Mouse (Mus musculus): Measurements from ENCODE around the gene Socs1. TPM values are rescaled to one million over a fixed set of nuclear protein-coding genes. Genes with fewer than 3 reads are reported as not detected.

Socs1 gene
- polyA plus RNA-seq (2015; fragmentation: Nextera tagmentation; extraction: Ambion mirVana): 3.8 and 4.0 TPM in 2 replicates

DNA sequence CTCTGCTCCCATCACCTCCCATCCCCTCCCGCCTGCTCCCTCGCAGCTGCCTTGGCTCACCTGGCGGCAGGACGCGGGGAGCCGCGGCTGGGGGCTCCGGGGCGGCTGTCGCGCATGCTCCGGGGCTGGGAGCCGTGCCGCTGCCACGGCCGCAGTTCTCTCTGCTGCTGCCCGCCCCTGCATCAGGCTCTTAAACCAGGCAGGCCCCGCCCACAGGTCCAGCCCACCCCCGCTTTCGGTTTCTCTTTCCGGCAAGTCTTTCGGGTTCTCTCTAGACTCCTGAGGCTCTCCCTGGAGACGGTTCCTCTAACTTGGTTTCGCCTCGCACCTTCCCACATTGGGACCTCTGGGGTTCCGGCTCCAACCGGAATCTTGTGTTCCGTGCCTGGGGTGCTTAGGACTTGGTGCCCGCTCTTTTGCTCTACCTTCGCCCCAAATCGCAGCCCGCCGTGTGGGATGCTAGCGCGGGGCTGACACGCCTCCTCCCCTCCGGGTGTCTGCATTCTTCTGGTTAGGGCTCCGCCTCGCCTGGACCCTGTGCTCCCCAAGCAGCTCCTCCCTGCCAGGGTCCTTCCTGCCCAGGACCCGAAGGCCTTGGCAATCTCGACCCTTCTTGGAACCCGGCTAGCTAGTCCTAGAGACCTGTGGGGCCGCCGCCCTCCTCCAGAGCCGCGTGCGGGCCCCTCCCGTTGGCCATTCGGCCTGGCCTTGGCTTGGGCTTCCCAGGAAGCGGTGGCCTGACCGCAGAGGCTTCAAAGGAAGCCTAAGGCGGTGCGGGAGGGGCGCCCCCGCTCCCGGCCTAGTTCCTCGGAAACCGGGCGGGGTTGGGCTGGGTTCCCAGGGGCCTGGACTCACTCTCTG is at the start of gene Socs1:
TSS of gene Socs1 (minus strand) at position 166 of the 861 bp plus-strand sequence.
- peak; percentile 85 for ATAC-seq
- Histone ChIP-seq H3K27me3 (replicated peaks; ENCODE audit: control insufficient read depth, insufficient read depth, low read length) (no peaks in the 10 kb centered on the region), H3K4me2 (replicated peaks; ENCODE audit: low read depth) (peak within 1 kb of the TSS; percentile 100), H3K9me3 (ENCODE audit: control insufficient read depth) (no peaks in the 10 kb centered on the region), H3K4me1 (replicated peaks; ENCODE audit: control insufficient read depth, insufficient read depth, low read length) (0 out of 2 replicates have a peak, but pooled peaks cover 8% of the 10 kb centered on the region), H3K36me3 (ENCODE audit: control insufficient read depth, insufficient read depth) (no peaks in the 10 kb centered on the region), H3K9ac (ENCODE audit: low read depth, low read length) (peak within 1 kb of the TSS; percentile 77), H3K27ac (ENCODE audit: low read depth, low read length) (peak within 1 kb of the TSS; percentile 97), H3K4me3 (ENCODE audit: low read depth, low read length) (peak within 1 kb of the TSS; percentile 81)
- WGBS: under 1% methylated on average over 59 of the region's 59 CpGs
- TF ChIP-seq CTCF (IDR thresholded peaks at IDR 0.05; ENCODE audit: low read depth): no peak

DNA sequence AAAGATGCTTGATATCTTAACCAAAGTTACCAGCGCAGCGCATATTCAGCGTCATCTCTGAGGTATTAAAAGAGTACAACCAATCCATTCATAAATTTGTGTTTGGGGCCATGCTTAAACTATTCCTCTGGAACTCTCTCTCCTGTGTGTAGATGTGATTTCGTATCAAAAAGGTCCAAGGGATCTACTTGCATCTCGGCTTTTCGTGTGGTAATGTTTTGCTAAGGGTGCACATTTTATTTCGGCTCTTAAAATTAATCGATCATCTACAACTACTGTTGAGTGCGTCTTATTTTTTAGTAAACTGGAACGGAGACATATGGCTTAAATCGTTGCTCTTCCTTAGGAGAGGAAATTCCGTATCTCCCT is 49.2 kb upstream of the Socs1 start:
- H3K9ac ChIP-seq (ENCODE audit: low read depth, low read length): no peak overlapping the region
- 0 out of 2 replicates have a peak, but pooled peaks cover 7% of the 10 kb centered on the region for H3K4me1 ChIP-seq (replicated peaks; ENCODE audit: control insufficient read depth, insufficient read depth, low read length)
- H3K4me2 ChIP-seq (replicated peaks; ENCODE audit: low read depth): peak overlapping the region; percentile 98
- no peak overlapping the region for H3K27ac ChIP-seq (ENCODE audit: low read depth, low read length)
- no peaks in the 10 kb centered on the region for H3K9me3 ChIP-seq (ENCODE audit: control insufficient read depth)
- TF ChIP-seq CTCF (IDR thresholded peaks at IDR 0.05; ENCODE audit: low read depth): no peak
- ATAC-seq: no peak
- no peaks in the 10 kb centered on the region for H3K27me3 ChIP-seq (replicated peaks; ENCODE audit: control insufficient read depth, insufficient read depth, low read length)
- no peaks in the 10 kb centered on the region for H3K36me3 ChIP-seq (ENCODE audit: control insufficient read depth, insufficient read depth)
- H3K4me3 ChIP-seq (ENCODE audit: low read depth, low read length): peak overlapping the region; percentile 76
- WGBS: 4% methylated on average over 12 of the region's 12 CpGs

DNA sequence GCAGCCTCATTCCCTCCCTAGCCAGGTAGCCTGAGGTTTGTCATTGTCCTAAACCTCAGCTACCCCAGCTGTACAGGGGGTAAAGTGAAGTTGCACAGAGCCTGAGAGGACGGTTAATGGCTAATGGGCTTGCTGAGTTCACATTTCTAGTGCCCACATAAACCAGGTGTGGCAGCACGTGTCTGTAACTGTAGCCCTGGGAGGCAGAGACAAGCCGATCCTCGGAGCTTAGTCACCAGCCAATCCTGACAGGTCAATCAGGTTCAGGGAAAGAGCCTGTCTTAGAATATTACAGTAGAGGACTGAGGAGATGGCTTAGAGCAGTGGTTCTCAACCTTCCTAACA is 43.1 kb upstream of the Socs1 start:
- no peak overlapping the region for H3K27ac ChIP-seq (ENCODE audit: low read depth, low read length)
- no peak overlapping the region for H3K4me3 ChIP-seq (ENCODE audit: low read depth, low read length)
- ATAC-seq: peak; percentile 69
- H3K9me3 ChIP-seq (ENCODE audit: control insufficient read depth): no peaks in the 10 kb centered on the region
- H3K4me2 ChIP-seq (replicated peaks; ENCODE audit: low read depth): no peak overlapping the region
- H3K9ac ChIP-seq (ENCODE audit: low read depth, low read length): no peak overlapping the region
- H3K36me3 ChIP-seq (ENCODE audit: control insufficient read depth, insufficient read depth): no peaks in the 10 kb centered on the region
- TF ChIP-seq CTCF (IDR thresholded peaks at IDR 0.05; ENCODE audit: low read depth): no peak
- 0 out of 2 replicates have a peak, but pooled peaks cover 4% of the 10 kb centered on the region for H3K4me1 ChIP-seq (replicated peaks; ENCODE audit: control insufficient read depth, insufficient read depth, low read length)
- H3K27me3 ChIP-seq (replicated peaks; ENCODE audit: control insufficient read depth, insufficient read depth, low read length): no peaks in the 10 kb centered on the region
- 52% methylated on average over 4 of the region's 4 CpGs for WGBS

DNA sequence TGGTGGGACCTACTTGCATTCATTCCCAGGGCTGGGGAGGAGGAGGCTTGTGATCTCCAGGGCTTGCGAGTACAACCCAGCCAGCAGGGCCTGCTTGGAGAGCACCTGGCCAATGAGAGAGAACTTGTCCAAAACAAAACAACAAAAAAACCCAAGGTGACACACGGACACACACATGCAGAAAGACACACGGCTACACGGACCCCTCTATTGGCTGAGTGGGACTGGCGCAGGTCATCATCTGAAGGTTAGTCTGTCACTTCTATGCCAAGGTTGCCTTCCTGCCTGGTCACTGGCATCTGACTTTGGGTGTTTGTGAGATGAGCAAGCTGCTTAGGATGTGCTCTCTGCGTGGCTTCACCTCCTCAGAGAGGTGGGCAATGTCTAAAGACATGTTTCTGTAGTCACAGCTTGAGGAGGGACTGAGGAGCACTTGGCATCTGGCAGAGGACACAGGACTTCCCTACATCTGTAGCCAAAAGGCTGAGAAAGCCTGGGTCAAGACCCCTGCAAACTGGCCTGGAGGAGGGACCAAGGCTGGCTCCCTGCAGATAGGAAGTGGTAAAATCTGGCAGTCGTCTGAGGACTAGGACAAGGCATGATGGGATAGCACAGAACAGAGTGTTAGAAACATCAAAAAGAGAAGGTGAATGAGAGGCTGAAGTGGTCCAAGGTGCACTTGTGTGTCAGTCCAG is 42.6 kb upstream of the Socs1 start:
- TF ChIP-seq CTCF (IDR thresholded peaks at IDR 0.05; ENCODE audit: low read depth): no peak
- 85% methylated on average over 7 of the region's 7 CpGs for WGBS
- Histone ChIP-seq H3K36me3 (ENCODE audit: control insufficient read depth, insufficient read depth) (no peaks in the 10 kb centered on the region), H3K4me1 (replicated peaks; ENCODE audit: control insufficient read depth, insufficient read depth, low read length) (0 out of 2 replicates have a peak, but pooled peaks cover 4% of the 10 kb centered on the region), H3K9ac (ENCODE audit: low read depth, low read length) (no peak overlapping the region), H3K27me3 (replicated peaks; ENCODE audit: control insufficient read depth, insufficient read depth, low read length) (no peaks in the 10 kb centered on the region), H3K9me3 (ENCODE audit: control insufficient read depth) (no peaks in the 10 kb centered on the region), H3K4me2 (replicated peaks; ENCODE audit: low read depth) (no peak overlapping the region), H3K4me3 (ENCODE audit: low read depth, low read length) (no peak overlapping the region), H3K27ac (ENCODE audit: low read depth, low read length) (no peak overlapping the region)
- ATAC-seq: no peak

DNA sequence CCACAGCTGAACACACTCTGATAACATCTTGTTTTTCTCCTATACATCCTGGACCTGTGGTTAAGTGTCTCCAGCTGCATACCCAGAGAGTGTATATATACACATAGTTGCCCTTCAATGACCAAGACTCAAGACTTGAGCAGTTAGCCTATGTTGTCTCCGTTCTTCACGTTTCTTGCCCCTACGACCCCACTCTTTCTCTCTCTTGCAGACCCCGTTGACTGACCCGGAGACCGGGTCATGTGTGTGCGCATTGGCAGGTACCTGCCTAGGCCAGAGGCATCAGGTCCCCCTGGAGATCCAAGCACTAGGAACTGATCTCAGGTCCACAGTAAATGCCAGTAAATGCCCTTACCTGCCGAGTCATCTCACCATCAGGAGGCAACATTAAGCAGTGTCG is 41.9 kb upstream of the Socs1 start:
- H3K4me1 ChIP-seq (replicated peaks; ENCODE audit: control insufficient read depth, insufficient read depth, low read length): 0 out of 2 replicates have a peak, but pooled peaks cover 4% of the 10 kb centered on the region
- no peak for ATAC-seq
- H3K36me3 ChIP-seq (ENCODE audit: control insufficient read depth, insufficient read depth): no peaks in the 10 kb centered on the region
- H3K9ac ChIP-seq (ENCODE audit: low read depth, low read length): no peak overlapping the region
- 87% methylated on average over 9 of the region's 9 CpGs for WGBS
- H3K27ac ChIP-seq (ENCODE audit: low read depth, low read length): no peak overlapping the region
- no peak overlapping the region for H3K4me3 ChIP-seq (ENCODE audit: low read depth, low read length)
- TF ChIP-seq CTCF (IDR thresholded peaks at IDR 0.05; ENCODE audit: low read depth): no peak
- no peaks in the 10 kb centered on the region for H3K27me3 ChIP-seq (replicated peaks; ENCODE audit: control insufficient read depth, insufficient read depth, low read length)
- no peak overlapping the region for H3K4me2 ChIP-seq (replicated peaks; ENCODE audit: low read depth)
- H3K9me3 ChIP-seq (ENCODE audit: control insufficient read depth): no peaks in the 10 kb centered on the region

DNA sequence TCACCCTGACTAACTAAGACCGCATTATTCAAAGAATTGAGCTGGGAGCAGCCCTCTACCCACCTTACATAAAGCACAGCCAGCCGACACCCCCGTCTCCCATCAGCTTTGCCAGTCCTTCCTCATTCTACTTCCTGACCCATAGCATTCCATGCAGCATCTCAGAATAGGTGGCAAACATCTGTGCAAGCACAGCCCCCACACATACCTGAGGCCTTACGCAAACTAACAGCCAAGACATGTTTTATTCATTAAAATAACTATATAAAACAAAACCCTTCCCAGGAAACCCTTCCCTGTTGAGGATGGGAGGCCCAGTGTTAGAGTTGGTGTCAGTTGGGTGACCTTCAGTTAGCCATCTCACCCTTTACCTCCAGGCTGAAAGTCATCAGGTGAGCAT is 40.5 kb upstream of the Socs1 start:
- WGBS: 85% methylated on average over 4 of the region's 4 CpGs
- no peak for TF ChIP-seq CTCF (IDR thresholded peaks at IDR 0.05; ENCODE audit: low read depth)
- H3K9me3 ChIP-seq (ENCODE audit: control insufficient read depth): no peaks in the 10 kb centered on the region
- no peak overlapping the region for H3K4me2 ChIP-seq (replicated peaks; ENCODE audit: low read depth)
- no peak overlapping the region for H3K9ac ChIP-seq (ENCODE audit: low read depth, low read length)
- ATAC-seq: no peak
- no peak overlapping the region for H3K27ac ChIP-seq (ENCODE audit: low read depth, low read length)
- no peak overlapping the region for H3K4me3 ChIP-seq (ENCODE audit: low read depth, low read length)
- H3K27me3 ChIP-seq (replicated peaks; ENCODE audit: control insufficient read depth, insufficient read depth, low read length): no peaks in the 10 kb centered on the region
- 0 out of 2 replicates have a peak, but pooled peaks cover 4% of the 10 kb centered on the region for H3K4me1 ChIP-seq (replicated peaks; ENCODE audit: control insufficient read depth, insufficient read depth, low read length)
- H3K36me3 ChIP-seq (ENCODE audit: control insufficient read depth, insufficient read depth): no peaks in the 10 kb centered on the region

All from intestine, postnatal 0 days (tissue).